Mouse (Mus musculus): ENCODE measurements at regions not wholly inside any gene's neighbourhood (a gene's known extent, or its start where the extent isn't known, plus 50 kb on each side); places are given as distances from the start of the nearest gene placed in this dataset.

DNA sequence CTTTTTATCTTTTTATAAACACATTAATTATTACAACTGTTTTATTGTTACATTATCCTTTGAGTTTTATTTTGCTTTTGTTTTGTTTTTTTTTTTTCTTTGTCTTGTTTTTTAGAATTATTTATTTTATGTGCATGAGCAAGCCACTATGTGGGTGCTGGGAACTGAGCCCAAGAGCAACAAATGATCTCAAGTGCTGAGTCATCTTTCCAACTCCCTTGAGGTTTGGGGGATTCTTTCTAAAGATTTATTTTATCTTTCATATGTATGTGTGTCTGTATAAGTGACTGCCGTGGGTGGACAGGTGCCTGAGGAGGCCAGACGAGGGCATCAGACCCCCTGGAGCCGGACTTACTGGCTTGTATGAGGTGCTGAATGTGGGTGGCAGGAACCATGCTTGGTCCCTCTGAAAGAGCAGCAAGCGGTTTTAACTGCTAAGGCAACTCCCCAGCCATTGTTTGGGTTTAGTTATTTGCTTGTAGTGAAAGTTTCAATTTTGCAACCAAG lies 244.9 kb upstream of the Jmjd1c start:
- 74% methylated on average over 4 of the region's 4 CpGs for WGBS
- no peaks in the 10 kb centered on the region for H3K4me1 ChIP-seq (replicated peaks; ENCODE audit: control insufficient read depth, insufficient read depth, low read length)
- H3K9ac ChIP-seq (ENCODE audit: low read depth, low read length): no peak overlapping the region
- H3K27ac ChIP-seq (ENCODE audit: low read depth, low read length): no peak overlapping the region
- DNase-seq (ENCODE audit: low spot score) (no peak), ATAC-seq (ENCODE audit: low FRiP score) (no peak)
- H3K36me3 ChIP-seq (ENCODE audit: control insufficient read depth, insufficient read depth, low read length): no peaks in the 10 kb centered on the region
- no peaks in the 10 kb centered on the region for H3K27me3 ChIP-seq (ENCODE audit: control insufficient read depth, insufficient read depth, low read length)
- H3K4me3 ChIP-seq (ENCODE audit: low read depth, low read length): no peak overlapping the region
- no peak overlapping the region for H3K4me2 ChIP-seq (replicated peaks; ENCODE audit: low read depth, low read length)
- H3K9me3 ChIP-seq (ENCODE audit: control insufficient read depth, low read length): no peaks in the 10 kb centered on the region

DNA sequence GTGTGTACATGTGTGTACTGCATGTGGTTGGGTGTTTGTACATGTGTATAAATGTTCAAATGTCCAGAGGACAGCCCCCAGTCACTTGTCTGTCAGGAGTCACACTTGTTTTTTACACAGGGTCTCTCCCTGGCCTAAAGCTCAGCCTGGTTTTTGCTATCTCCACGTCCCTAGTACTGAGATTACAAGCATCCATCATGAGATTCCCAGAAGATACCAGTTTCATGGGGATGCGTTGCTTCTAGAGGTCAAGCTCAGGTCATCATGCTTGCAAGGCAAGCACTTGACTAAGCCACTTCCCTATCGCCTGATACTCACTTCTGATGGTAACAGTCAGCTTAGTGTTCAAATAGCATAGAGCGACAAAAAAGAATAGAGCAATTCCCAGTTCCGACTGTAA lies 244.1 kb upstream of the Jmjd1c start:
- Histone ChIP-seq H3K27ac (ENCODE audit: low read depth, low read length) (no peak overlapping the region), H3K9ac (ENCODE audit: low read depth, low read length) (no peak overlapping the region), H3K27me3 (ENCODE audit: control insufficient read depth, insufficient read depth, low read length) (no peaks in the 10 kb centered on the region), H3K4me3 (ENCODE audit: low read depth, low read length) (no peak overlapping the region), H3K4me2 (replicated peaks; ENCODE audit: low read depth, low read length) (no peak overlapping the region), H3K36me3 (ENCODE audit: control insufficient read depth, insufficient read depth, low read length) (no peaks in the 10 kb centered on the region), H3K4me1 (replicated peaks; ENCODE audit: control insufficient read depth, insufficient read depth, low read length) (no peaks in the 10 kb centered on the region), H3K9me3 (ENCODE audit: control insufficient read depth, low read length) (no peaks in the 10 kb centered on the region)
- WGBS: 79% methylated on average over 5 of the region's 5 CpGs
- ATAC-seq (ENCODE audit: low FRiP score): no peak
- DNase-seq (ENCODE audit: low spot score): no peak

DNA sequence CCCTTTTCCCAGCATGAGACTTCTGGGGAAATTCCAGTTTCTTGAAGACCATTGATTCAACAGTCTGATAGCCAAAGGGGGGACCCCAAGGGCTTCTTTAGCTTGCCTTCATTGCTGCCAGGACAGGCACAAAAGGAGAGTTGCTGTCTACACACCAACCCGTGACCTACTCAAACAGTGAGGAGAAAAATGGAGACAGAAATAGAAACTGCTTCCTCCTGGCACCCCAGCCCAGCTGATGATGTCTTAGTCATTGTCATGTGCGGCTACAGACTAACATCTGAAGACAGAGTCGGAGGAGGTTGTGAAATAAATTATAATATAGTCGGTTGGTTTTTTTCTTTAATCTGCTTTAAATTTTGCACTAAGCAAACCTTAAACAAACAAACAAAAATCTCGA lies 243.2 kb upstream of the Jmjd1c start:
- Histone ChIP-seq H3K36me3 (ENCODE audit: control insufficient read depth, insufficient read depth, low read length) (no peaks in the 10 kb centered on the region), H3K4me3 (ENCODE audit: low read depth, low read length) (no peak overlapping the region), H3K27me3 (ENCODE audit: control insufficient read depth, insufficient read depth, low read length) (no peaks in the 10 kb centered on the region), H3K4me1 (replicated peaks; ENCODE audit: control insufficient read depth, insufficient read depth, low read length) (no peaks in the 10 kb centered on the region), H3K27ac (ENCODE audit: low read depth, low read length) (no peak overlapping the region), H3K9ac (ENCODE audit: low read depth, low read length) (no peak overlapping the region), H3K9me3 (ENCODE audit: control insufficient read depth, low read length) (no peaks in the 10 kb centered on the region), H3K4me2 (replicated peaks; ENCODE audit: low read depth, low read length) (no peak overlapping the region)
- WGBS: 58% methylated on average over 5 of the region's 5 CpGs
- ATAC-seq (ENCODE audit: low FRiP score) (no peak), DNase-seq (ENCODE audit: low spot score) (no peak)

DNA sequence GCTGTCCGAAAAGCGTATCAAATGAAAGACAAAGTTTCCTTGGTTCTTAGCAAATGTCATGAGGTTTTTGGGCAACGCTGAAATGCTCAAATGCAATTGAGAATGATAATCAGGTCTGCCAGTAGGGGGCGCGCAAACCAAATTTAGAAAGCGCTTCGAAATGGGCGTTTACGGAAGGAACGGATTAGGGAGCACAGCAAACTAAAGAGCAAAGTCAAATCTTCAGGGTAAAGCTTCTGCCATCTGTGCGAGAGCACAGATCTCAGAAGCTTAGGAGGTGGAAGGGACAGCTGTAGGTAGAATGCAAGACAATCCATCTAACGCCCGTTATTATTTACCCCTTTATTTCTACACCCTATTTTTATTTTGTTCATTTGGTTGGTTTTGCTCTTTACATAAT lies 242.7 kb upstream of the Jmjd1c start:
- H3K9me3 ChIP-seq (ENCODE audit: control insufficient read depth, low read length): no peaks in the 10 kb centered on the region
- no peak overlapping the region for H3K4me3 ChIP-seq (ENCODE audit: low read depth, low read length)
- H3K4me1 ChIP-seq (replicated peaks; ENCODE audit: control insufficient read depth, insufficient read depth, low read length): no peaks in the 10 kb centered on the region
- H3K36me3 ChIP-seq (ENCODE audit: control insufficient read depth, insufficient read depth, low read length): no peaks in the 10 kb centered on the region
- H3K27me3 ChIP-seq (ENCODE audit: control insufficient read depth, insufficient read depth, low read length): no peaks in the 10 kb centered on the region
- DNase-seq (ENCODE audit: low spot score) (peak; percentile 89), ATAC-seq (ENCODE audit: low FRiP score) (no peak)
- H3K9ac ChIP-seq (ENCODE audit: low read depth, low read length): no peak overlapping the region
- 10% methylated on average over 13 of the region's 13 CpGs for WGBS
- no peak overlapping the region for H3K4me2 ChIP-seq (replicated peaks; ENCODE audit: low read depth, low read length)
- H3K27ac ChIP-seq (ENCODE audit: low read depth, low read length): no peak overlapping the region

DNA sequence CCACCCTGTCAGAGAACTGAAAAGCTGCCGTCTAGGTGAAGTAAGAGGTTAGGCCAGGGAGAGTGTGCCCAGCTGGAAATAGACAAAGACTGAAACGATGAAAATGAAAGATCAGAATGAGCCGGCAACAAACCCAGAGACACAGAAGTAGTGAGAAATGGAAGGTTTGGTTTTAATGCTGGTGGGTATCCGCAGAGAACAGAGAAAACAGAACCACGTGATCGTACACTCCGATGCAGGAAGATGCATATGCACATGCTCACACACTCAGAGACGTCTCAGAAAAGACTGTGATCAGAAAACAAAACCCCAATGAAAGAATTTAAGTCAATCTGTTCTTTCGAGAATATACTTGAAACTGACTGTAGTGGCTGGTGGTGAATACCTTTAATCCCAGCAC lies 241.0 kb upstream of the Jmjd1c start:
- Histone ChIP-seq H3K4me3 (ENCODE audit: low read depth, low read length) (no peak overlapping the region), H3K27me3 (ENCODE audit: control insufficient read depth, insufficient read depth, low read length) (no peaks in the 10 kb centered on the region), H3K9ac (ENCODE audit: low read depth, low read length) (no peak overlapping the region), H3K27ac (ENCODE audit: low read depth, low read length) (no peak overlapping the region), H3K4me2 (replicated peaks; ENCODE audit: low read depth, low read length) (no peak overlapping the region), H3K36me3 (ENCODE audit: control insufficient read depth, insufficient read depth, low read length) (no peaks in the 10 kb centered on the region), H3K9me3 (ENCODE audit: control insufficient read depth, low read length) (no peaks in the 10 kb centered on the region), H3K4me1 (replicated peaks; ENCODE audit: control insufficient read depth, insufficient read depth, low read length) (no peaks in the 10 kb centered on the region)
- ATAC-seq (ENCODE audit: low FRiP score): no peak
- no peak for DNase-seq (ENCODE audit: low spot score)
- WGBS: 89% methylated on average over 9 of the region's 9 CpGs

DNA sequence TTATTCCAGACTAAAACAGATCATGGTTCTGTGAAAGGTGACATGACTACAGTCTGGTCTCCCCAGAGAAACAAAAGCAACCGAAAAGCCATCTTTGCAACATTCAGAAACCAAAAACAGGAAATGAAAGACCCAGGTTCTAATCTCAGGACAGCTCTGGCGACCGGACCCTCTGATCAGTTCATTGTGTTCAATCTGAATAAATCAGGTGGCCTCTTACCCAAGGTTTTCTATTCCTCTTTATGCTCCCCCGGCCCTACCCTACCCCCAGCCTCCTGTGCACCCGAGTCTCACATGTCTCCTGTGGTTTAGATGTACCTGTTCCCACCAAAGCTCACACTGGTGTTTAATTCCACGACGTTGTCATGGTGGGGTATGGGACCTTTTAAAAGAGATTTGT lies 238.6 kb upstream of the Jmjd1c start:
- 85% methylated on average over 7 of the region's 7 CpGs for WGBS

DNA sequence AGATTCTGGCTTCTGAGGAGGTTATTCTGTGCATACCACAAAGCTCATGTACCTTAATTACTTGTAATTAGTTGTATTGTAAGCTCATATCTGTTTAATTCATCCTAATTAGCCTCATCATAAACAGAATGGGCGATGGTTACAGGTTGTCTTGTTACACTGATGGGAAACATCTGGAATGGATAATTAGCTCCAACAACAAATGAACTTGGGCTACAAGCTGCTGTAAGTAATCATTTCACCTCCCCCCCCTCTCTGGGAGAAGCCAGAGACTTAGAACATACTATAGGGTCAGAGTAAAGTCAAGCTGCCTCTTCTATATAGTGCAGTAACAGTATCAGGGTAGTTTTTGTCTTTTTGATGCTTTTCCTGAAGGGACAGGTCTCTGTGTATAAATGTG lies 234.5 kb upstream of the Jmjd1c start:
- H3K36me3 ChIP-seq (ENCODE audit: control insufficient read depth, insufficient read depth, low read length): no peaks in the 10 kb centered on the region
- no peak overlapping the region for H3K27ac ChIP-seq (ENCODE audit: low read depth, low read length)
- no peaks in the 10 kb centered on the region for H3K9me3 ChIP-seq (ENCODE audit: control insufficient read depth, low read length)
- DNase-seq (ENCODE audit: low spot score): no peak
- no peak for ATAC-seq (ENCODE audit: low FRiP score)
- no peak overlapping the region for H3K9ac ChIP-seq (ENCODE audit: low read depth, low read length)
- H3K4me2 ChIP-seq (replicated peaks; ENCODE audit: low read depth, low read length): no peak overlapping the region
- H3K27me3 ChIP-seq (ENCODE audit: control insufficient read depth, insufficient read depth, low read length): no peaks in the 10 kb centered on the region
- H3K4me3 ChIP-seq (ENCODE audit: low read depth, low read length): no peak overlapping the region
- no peaks in the 10 kb centered on the region for H3K4me1 ChIP-seq (replicated peaks; ENCODE audit: control insufficient read depth, insufficient read depth, low read length)
- 68% methylated on average over 1 of the region's 1 CpGs for WGBS

More for the DNA sequence above, 238.6 kb upstream of the Jmjd1c start:
- no peak for DNase-seq (ENCODE audit: low spot score)
- Histone ChIP-seq H3K4me3 (ENCODE audit: low read depth, low read length) (no peak overlapping the region), H3K9ac (ENCODE audit: low read depth, low read length) (no peak overlapping the region), H3K9me3 (ENCODE audit: control insufficient read depth, low read length) (no peaks in the 10 kb centered on the region), H3K4me2 (replicated peaks; ENCODE audit: low read depth, low read length) (no peak overlapping the region), H3K4me1 (replicated peaks; ENCODE audit: control insufficient read depth, insufficient read depth, low read length) (no peaks in the 10 kb centered on the region), H3K36me3 (ENCODE audit: control insufficient read depth, insufficient read depth, low read length) (no peaks in the 10 kb centered on the region), H3K27ac (ENCODE audit: low read depth, low read length) (no peak overlapping the region), H3K27me3 (ENCODE audit: control insufficient read depth, insufficient read depth, low read length) (no peaks in the 10 kb centered on the region)
- no peak for ATAC-seq (ENCODE audit: low FRiP score)

DNA sequence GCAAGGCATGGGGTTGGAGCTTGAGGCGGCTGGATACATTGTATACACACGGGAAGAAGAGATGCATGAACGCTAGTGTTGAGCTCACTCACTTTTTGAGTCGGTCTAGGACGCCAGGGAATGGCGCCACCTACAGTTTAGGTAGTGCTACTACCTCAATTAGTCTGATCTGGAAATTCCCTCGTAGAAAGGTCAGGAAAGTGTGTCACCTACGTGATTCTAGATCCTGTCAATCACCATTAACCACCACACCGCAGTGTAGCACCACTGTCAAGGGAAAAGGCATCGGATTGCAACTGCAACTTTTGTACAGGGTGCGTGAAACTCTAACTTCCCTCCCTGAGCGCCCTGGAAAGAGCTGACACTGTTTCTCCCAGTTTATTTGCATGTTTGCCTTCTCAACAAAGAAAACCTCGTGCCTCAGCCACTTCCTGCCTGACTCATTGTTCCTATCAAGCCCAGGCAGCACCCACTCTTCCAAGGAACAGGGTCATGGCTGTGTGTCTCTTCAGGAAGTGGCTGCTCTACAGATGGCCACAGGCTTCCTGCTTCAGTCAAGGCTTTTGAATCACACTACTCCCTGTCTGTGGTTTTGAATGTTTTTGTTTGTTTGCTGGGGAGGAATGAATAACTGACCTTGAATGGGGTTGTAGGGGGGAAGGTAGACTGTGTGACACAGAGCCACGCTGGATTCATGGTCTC lies 231.6 kb upstream of the Jmjd1c start:
- no peaks in the 10 kb centered on the region for H3K9me3 ChIP-seq (ENCODE audit: control insufficient read depth, low read length)
- H3K36me3 ChIP-seq (ENCODE audit: control insufficient read depth, insufficient read depth, low read length): no peaks in the 10 kb centered on the region
- DNase-seq (ENCODE audit: low spot score) (no peak), ATAC-seq (ENCODE audit: low FRiP score) (no peak)
- no peaks in the 10 kb centered on the region for H3K27me3 ChIP-seq (ENCODE audit: control insufficient read depth, insufficient read depth, low read length)
- H3K4me2 ChIP-seq (replicated peaks; ENCODE audit: low read depth, low read length): no peak overlapping the region
- H3K27ac ChIP-seq (ENCODE audit: low read depth, low read length): no peak overlapping the region
- H3K4me3 ChIP-seq (ENCODE audit: low read depth, low read length): no peak overlapping the region
- no peaks in the 10 kb centered on the region for H3K4me1 ChIP-seq (replicated peaks; ENCODE audit: control insufficient read depth, insufficient read depth, low read length)
- no peak overlapping the region for H3K9ac ChIP-seq (ENCODE audit: low read depth, low read length)
- 63% methylated on average over 14 of the region's 14 CpGs for WGBS

DNA sequence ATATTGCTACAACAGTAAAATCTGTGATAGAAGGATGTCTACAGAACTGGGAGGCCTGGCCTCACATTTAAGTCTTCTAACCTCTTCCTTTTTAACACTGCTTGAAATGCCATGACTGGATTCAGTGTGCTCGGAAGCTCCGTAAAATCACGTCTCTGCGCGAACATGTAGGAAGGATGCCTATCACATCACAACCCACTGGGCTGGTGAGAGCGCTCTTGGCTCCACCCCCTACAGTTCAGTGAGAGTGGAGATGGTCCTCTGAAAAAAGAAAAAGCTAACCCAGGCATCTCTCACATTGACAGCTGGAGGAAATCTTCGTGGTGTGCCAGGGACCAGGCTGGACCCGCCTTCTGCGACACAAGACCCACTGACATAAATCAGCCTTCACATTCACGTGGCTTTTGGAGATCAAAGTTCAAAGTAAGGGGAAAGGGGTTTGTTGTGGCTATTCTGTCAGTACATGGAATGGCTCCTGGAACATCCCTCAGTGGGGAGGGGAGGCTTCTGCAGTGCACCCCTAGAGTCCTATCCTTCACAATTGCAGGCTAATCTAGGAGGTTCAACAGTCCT lies 230.8 kb upstream of the Jmjd1c start:
- Histone ChIP-seq H3K4me2 (replicated peaks; ENCODE audit: low read depth, low read length) (no peak overlapping the region), H3K4me3 (ENCODE audit: low read depth, low read length) (no peak overlapping the region), H3K9ac (ENCODE audit: low read depth, low read length) (no peak overlapping the region), H3K4me1 (replicated peaks; ENCODE audit: control insufficient read depth, insufficient read depth, low read length) (no peaks in the 10 kb centered on the region), H3K36me3 (ENCODE audit: control insufficient read depth, insufficient read depth, low read length) (no peaks in the 10 kb centered on the region), H3K27ac (ENCODE audit: low read depth, low read length) (no peak overlapping the region), H3K9me3 (ENCODE audit: control insufficient read depth, low read length) (no peaks in the 10 kb centered on the region), H3K27me3 (ENCODE audit: control insufficient read depth, insufficient read depth, low read length) (no peaks in the 10 kb centered on the region)
- WGBS: 85% methylated on average over 10 of the region's 10 CpGs
- ATAC-seq (ENCODE audit: low FRiP score): no peak
- DNase-seq (ENCODE audit: low spot score): no peak

Data from hindbrain, embryonic 11.5 days (tissue).